In the genomic region with DNA sequence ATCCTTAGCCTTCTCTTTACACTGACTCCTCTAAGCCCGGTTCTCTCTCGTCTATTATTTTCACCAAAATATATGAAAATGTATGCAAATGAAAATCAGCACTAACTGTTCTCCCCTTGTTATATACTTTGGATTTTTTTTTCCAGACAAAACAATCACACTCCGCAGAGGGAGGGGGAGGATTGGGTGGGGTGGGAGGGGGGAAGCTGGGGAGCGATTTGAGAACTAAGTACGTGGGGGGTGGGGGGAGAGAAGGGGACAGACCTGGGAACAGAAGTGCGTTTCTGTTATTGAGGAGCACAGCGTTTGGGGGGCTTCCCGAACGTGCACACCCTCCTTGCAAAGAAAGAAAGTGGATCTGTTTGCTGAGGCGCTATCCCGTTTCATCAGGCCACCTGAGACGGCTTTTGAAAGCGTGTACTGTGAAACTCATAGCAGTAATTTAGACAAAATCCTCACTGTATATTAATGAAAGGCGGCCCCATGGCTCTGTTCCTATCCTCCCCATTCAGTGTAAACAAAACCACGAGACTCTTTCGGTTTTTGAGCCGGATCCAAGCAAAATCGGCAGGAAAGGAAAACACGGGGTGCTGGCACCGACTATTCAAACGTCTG, we compare ENCODE assay signal across 9 mouse cellular contexts. TPM values are rescaled to one million over a fixed set of nuclear protein-coding genes. Genes with fewer than 3 reads are reported as not detected.
DNase-seq lines count a peak whose midpoint lies in the region; ATAC-seq and TF ChIP-seq lines count a peak whose summit lies in the region.
"Had no signal": no experiment of that assay in that cellular context is flagged by ENCODE, and none has a peak within 500 bp of the region (broad histone marks: within the 10 kb centered on the region; RNA-seq: fewer than 3 reads in every experiment).

No protein-coding gene starts in this region.

- H3K9me3 ChIP-seq in heart, embryonic 14.5 days (ENCODE audit: control insufficient read depth, low read length): no peaks in the 10 kb centered on the region
- H3K9me3 ChIP-seq in stomach, embryonic 15.5 days: no peaks in the 10 kb centered on the region
- H3K9me3 ChIP-seq in stomach, postnatal 0 days (ENCODE audit: control insufficient read depth, low read length): no peaks in the 10 kb centered on the region
- H3K9me3 ChIP-seq in limb, embryonic 13.5 days: no peaks in the 10 kb centered on the region

- H3K9ac ChIP-seq in heart, embryonic 14.5 days (ENCODE audit: low read length): no peak overlapping the region
- no peak overlapping the region for H3K9ac ChIP-seq in stomach, embryonic 15.5 days
- no peak overlapping the region for H3K9ac ChIP-seq in stomach, postnatal 0 days (ENCODE audit: low read length)
- H3K9ac ChIP-seq in limb, embryonic 13.5 days: no peak overlapping the region

- no peak for DNase-seq in heart, postnatal 4 days
- no peak for DNase-seq in stomach, postnatal 0 days (ENCODE audit: low spot score)
- no peak for DNase-seq in spleen, adult 12 weeks (ENCODE audit: low spot score)
- no peak for DNase-seq in spleen, adult 18-20 months

- H3K27ac ChIP-seq in heart, embryonic 14.5 days (replicated peaks in 1 of 2; ENCODE audit: control insufficient read depth in 1 of 2, insufficient read depth in 1 of 2, low read depth in 2 of 2, low read length in 2 of 2): no peak overlapping the region
- no peak overlapping the region for H3K27ac ChIP-seq in stomach, embryonic 15.5 days
- H3K27ac ChIP-seq in stomach, postnatal 0 days (replicated peaks): no peak overlapping the region
- no peak overlapping the region for H3K27ac ChIP-seq in limb, embryonic 13.5 days

- peak overlapping the region in 1 of 2 experiments; percentile 51; a peak in 2 of 4 replicates for H3K4me3 ChIP-seq in heart, embryonic 14.5 days (ENCODE audit: control insufficient read depth in 1 of 2, insufficient read depth in 1 of 2, low read depth in 1 of 2, low read length in 2 of 2)
- H3K4me3 ChIP-seq in stomach, embryonic 15.5 days (replicated peaks): peak overlapping the region; percentile 32; the same call in 1 of the 2 replicates
- H3K4me3 ChIP-seq in stomach, postnatal 0 days (ENCODE audit: low read depth, low read length): no peak overlapping the region
- peak overlapping the region; percentile 54 for H3K4me3 ChIP-seq in limb, embryonic 13.5 days

- peaks cover 91% of the 10 kb centered on the region for H3K27me3 ChIP-seq in heart, embryonic 14.5 days (ENCODE audit: control insufficient read depth, insufficient read depth, low read length)
- H3K27me3 ChIP-seq in stomach, embryonic 15.5 days (replicated peaks): peaks cover 93% of the 10 kb centered on the region
- H3K27me3 ChIP-seq in stomach, postnatal 0 days (ENCODE audit: control insufficient read depth, insufficient read depth, low read length): peaks cover 35% of the 10 kb centered on the region
- H3K27me3 ChIP-seq in limb, embryonic 13.5 days: peaks cover 87% of the 10 kb centered on the region
- H3K27me3 ChIP-seq: CH12.LX had no signal

- TF ChIP-seq CTCF in stomach, postnatal 0 days (IDR thresholded peaks at IDR 0.05; ENCODE audit: low read depth): no peak

- peaks cover 7 to 27% of the 10 kb centered on the region in 2 experiments; a peak in 3 of 4 replicates for H3K4me1 ChIP-seq in heart, embryonic 14.5 days (ENCODE audit: control insufficient read depth in 2 of 2, insufficient read depth in 2 of 2, low read length in 2 of 2)
- H3K4me1 ChIP-seq in stomach, embryonic 15.5 days: peaks cover 37% of the 10 kb centered on the region
- no peaks in the 10 kb centered on the region; the same call in 1 of the 2 replicates for H3K4me1 ChIP-seq in stomach, postnatal 0 days (replicated peaks; ENCODE audit: control insufficient read depth, insufficient read depth)
- H3K4me1 ChIP-seq in limb, embryonic 13.5 days: peaks cover 32% of the 10 kb centered on the region

- peak overlapping the region; percentile 77 for H3K4me2 ChIP-seq in heart, embryonic 14.5 days (ENCODE audit: low read length)
- peak overlapping the region; percentile 51; the same call in 1 of the 2 replicates for H3K4me2 ChIP-seq in stomach, embryonic 15.5 days
- H3K4me2 ChIP-seq in stomach, postnatal 0 days (replicated peaks; ENCODE audit: low read depth): no peak overlapping the region
- peak overlapping the region; percentile 80 for H3K4me2 ChIP-seq in limb, embryonic 13.5 days (replicated peaks)

- H3K36me3 ChIP-seq in heart, embryonic 14.5 days (ENCODE audit: control insufficient read depth, insufficient read depth, low read length): no peaks in the 10 kb centered on the region
- H3K36me3 ChIP-seq in stomach, embryonic 15.5 days: no peaks in the 10 kb centered on the region
- no peaks in the 10 kb centered on the region for H3K36me3 ChIP-seq in stomach, postnatal 0 days (ENCODE audit: control insufficient read depth, insufficient read depth, low read length)
- H3K36me3 ChIP-seq in limb, embryonic 13.5 days: no peaks in the 10 kb centered on the region

- no peak for TF ChIP-seq EP300 in stomach, postnatal 0 days (optimal IDR thresholded peaks at IDR 0.05)

- ATAC-seq in heart, embryonic 14.5 days (ENCODE audit: insufficient number of reproducible peaks, insufficient read depth, low FRiP score, low read depth): no peak
- no peak for ATAC-seq in stomach, embryonic 15.5 days (ENCODE audit: insufficient read depth, low FRiP score, low read depth)
- no peak for ATAC-seq in stomach, postnatal 0 days (ENCODE audit: low FRiP score, low TSS enrichment)
- no peak for ATAC-seq in limb, embryonic 13.5 days (ENCODE audit: low FRiP score, low read depth)
- ATAC-seq in granulocyte monocyte progenitor cell, adult 5-6 weeks (replicated peaks; ENCODE audit: poor library complexity, severe bottlenecking): no peak

- WGBS in heart, embryonic 14.5 days: 1% methylated on average over 21 of the region's 21 CpGs
- under 1% methylated on average over 21 of the region's 21 CpGs for WGBS in stomach, embryonic 15.5 days
- 2% methylated on average over 21 of the region's 21 CpGs for WGBS in stomach, postnatal 0 days
- under 1% methylated on average over 21 of the region's 21 CpGs for WGBS in limb, embryonic 13.5 days

RNA-seq across cellular contexts. Expression of a gene that starts 2.4 kb away (rescaled TPM):
- polyA plus RNA-seq in heart, embryonic 14.5 days (2014; fragmentation: Nextera tagmentation; extraction: Ambion mirVana): 0.03 TPM in 1 of 2 replicates, not detected in the other
- under 1 TPM in 1 of 2 experiments, not detected in 1; 0.02 TPM for total RNA-seq in heart, postnatal 4 days (2021)
- 0.04 and 0.10 TPM in 2 replicates for polyA plus RNA-seq in stomach, embryonic 15.5 days (2015; fragmentation: Nextera tagmentation; extraction: Ambion mirVana)
- polyA plus RNA-seq in stomach, postnatal 0 days (2015; fragmentation: Nextera tagmentation; extraction: Ambion mirVana): 0.02 TPM in 1 of 2 replicates, not detected in the other
- polyA plus RNA-seq in limb, embryonic 13.5 days (2015; fragmentation: Nextera tagmentation; extraction: Ambion mirVana): 0.93 and 0.97 TPM in 2 replicates
- not detected in 2 replicates for total RNA-seq in granulocyte monocyte progenitor cell, adult 5-6 weeks (2014; fragmentation: Nextera tagmentation)
- total RNA-seq in granulocyte monocyte progenitor cell, adult 5-6 weeks (2017): not detected in 2 replicates
- total RNA-seq: CH12.LX had no signal
